Mouse (Mus musculus) small intestine, adult 10 weeks (tissue): ENCODE measurements around the gene Fam45a. TPM values are rescaled to one million over a fixed set of nuclear protein-coding genes. Genes with fewer than 3 reads are reported as not detected.

ENCODE experiments used
- polyA plus RNA-seq: library from polyadenylated mRNA; stranded (reverse); fragments of 350-450 nt; fragmentation: Illumina TruSeq; extraction: RNeasy Lipid Tissue Mini Kit (QIAGEN cat#74804); gene quantifications from one replicate; pipeline ENCODE4 v1.2.3, GENCODE M21; 2014; ENCODE audit warnings: low replicate concordance

Gene Fam45a
- 104 TPM for polyA plus RNA-seq

GRCm38 (mm10) chr19:60811098-60812035 lies at the start of gene Fam45a:
TSS of gene Fam45a (plus strand) at chr19:60811585.

GRCm38 (mm10) chr19:60790551-60791161 lies 20.7 kb upstream of the Fam45a start, which contains the start of gene Eif3a:
TSS of gene Eif3a (minus strand) at chr19:60790658.

GRCm38 (mm10) chr19:60860868-60861700 lies 49.7 kb downstream of the Fam45a start, which contains the start of gene Sfxn4:
TSS of gene Sfxn4 (minus strand) at chr19:60861479.

GRCm38 (mm10) chr19:60874064-60874694 lies 62.8 kb downstream of the Fam45a start, which contains the start of gene Prdx3:
TSS of gene Prdx3 (minus strand) at chr19:60874556.

Other genes with a start within 250 kb of the Fam45a start
- 75.6 TPM for gene Cacul1, start 230.6 kb upstream of the Fam45a start, polyA plus RNA-seq
- gene Nanos1, start 55.6 kb upstream of the Fam45a start, polyA plus RNA-seq: 1.4 TPM
- gene Eif3a, start 20.9 kb upstream of the Fam45a start, polyA plus RNA-seq: 127 TPM
- 1.8 TPM for gene Sfxn4, start 49.9 kb downstream of the Fam45a start, polyA plus RNA-seq
- gene Prdx3, start 63.0 kb downstream of the Fam45a start, polyA plus RNA-seq: 101 TPM
- 7.9 TPM for gene Grk5, start 78.2 kb downstream of the Fam45a start, polyA plus RNA-seq